Mouse (Mus musculus) bone marrow, adult 2 months (tissue): ENCODE results near the gene Sipa1l2.

ENCODE experiments used
- CTCF ChIP-seq: fragments of 200-500 bp; IDR thresholded peaks from 2 replicates; pipeline ENCODE4 v1.5.1; 2011; ENCODE audit warnings: low read length, control low read depth; ENCODE audit not compliant: control insufficient read depth, insufficient read depth
- POLR2A ChIP-seq: fragments of 200-500 bp; IDR thresholded peaks from 2 replicates; pipeline ENCODE4 v1.6.1; 2011; ENCODE audit warnings: low read depth, mild to moderate bottlenecking, control low read depth, low read length, borderline replicate concordance; ENCODE audit not compliant: control insufficient read depth

DNA sequence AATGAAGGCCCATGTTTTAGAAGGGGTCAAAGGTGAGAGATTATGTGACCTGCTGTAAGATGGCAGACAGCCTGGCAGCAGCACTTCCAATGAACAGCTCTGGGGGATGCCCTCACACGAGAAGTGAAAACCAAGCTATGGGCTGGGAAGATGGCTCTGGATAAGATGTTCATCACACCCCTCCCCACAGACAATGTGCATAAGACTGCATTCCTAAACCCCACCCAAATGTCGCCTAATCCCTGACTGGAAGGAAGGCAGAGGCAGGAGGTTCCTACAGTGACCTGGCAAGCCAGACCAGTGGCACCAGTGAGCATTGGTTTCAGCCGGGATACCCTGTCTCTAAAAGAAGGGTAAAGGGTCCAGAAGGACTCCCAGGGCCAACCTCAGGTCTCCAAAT lies 83.9 kb downstream of the Sipa1l2 start:
- TF ChIP-seq POLR2A (no peak), CTCF (no peak)
